Mouse (Mus musculus): ENCODE results near the gene Urgcp.

The Urgcp gene

DNA sequence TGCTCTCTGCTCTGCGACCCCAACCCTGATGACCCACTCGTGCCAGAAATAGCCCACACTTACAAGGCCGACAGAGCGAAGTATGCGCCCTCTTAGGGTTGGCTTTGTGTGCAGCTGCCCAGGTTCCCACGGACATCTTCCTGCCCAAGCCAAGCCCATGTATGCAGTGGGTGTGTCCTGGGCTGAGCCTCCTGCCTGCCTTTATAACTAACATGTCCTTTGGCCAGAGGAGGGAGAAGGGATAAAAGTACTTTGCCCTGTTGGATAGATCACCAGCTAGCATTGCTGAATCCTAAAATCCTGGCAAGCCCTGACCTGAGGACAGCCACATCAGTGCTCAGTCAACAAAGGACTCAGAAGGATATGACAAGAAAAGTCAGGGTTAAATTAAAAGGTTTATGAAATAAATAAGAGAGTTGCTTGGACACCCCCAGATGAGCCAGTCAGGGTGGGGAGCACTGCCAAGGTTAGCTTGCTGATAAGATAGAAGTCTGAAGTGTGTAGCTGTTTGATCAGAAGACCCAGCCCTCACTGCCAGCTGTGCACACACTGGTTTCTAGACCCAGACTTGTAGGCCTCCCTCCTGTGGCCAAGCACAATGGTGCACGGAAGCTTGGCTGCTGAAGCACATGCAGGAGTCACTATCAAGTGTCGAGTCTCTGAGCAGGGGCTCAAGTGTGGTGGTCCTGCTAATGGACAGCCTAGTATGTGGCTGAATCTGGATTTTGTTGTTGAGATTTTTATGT, 20.2 kb upstream of the Urgcp start:
- peak; percentile 36 to 55 for DNase-seq

DNA sequence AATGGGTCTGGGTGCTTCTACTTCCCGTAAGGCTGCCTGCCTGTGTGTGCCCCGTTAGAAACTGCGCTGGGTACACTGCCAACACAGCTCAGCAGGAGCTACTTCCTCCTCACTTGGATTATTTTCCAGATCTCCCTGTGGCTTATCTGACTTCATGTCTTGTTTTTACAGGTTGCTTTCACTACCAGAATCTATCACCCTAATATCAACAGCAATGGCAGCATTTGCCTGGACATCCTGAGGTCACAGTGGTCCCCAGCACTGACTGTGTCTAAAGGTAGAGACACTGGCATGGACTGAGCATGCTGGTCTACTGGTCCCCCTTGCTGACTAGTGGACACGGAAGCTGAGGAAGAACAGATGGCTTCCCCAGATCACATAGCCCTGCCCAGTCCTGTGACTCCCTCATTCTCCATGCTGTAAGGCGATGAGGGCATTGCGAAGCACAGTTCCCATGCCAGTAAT, 17.9 kb upstream of the Urgcp start:
- DNase-seq, result no peak

DNA sequence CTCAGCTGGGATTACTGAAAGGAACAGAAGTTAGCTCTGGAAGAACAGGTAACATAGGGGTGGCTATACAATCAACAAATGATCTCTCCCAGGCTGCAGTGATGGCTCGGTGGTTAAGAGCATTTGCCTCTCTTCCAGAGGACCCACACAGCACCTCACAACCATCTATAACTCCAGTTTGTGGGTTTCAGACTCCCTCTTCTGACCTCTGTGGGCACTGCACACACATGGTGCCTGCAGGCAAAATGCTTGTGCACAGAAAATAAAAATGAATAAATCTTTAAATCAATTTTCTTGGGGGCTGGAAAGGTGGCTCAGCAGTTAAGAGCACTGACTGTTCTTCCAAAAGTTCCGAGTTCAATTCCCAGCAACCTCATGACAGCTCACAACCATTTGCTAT, 16.3 kb upstream of the Urgcp start:
- DNase-seq, result peak in 1 of 2 experiments; percentile 23

DNA sequence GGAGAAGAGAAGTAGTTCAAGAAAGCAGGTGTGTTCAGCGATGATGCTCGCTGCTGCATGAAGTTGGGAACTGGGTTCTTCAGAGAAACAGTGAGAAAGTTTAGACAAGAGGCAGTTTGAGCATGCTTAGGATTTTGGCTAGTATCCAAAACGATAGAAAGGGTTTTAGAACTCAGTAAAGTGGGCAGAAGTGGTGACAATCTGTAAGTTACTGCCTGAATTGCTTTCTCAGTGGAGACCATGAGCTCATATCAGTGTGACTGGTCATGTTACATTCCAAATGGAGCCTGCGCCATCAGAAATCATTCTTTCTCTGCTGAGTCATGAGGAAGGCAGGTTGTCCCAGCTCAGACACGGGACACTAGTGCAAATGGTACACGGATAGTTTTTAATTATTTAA, 3.8 kb upstream of the Urgcp start:
- DNase-seq, result no peak

DNA sequence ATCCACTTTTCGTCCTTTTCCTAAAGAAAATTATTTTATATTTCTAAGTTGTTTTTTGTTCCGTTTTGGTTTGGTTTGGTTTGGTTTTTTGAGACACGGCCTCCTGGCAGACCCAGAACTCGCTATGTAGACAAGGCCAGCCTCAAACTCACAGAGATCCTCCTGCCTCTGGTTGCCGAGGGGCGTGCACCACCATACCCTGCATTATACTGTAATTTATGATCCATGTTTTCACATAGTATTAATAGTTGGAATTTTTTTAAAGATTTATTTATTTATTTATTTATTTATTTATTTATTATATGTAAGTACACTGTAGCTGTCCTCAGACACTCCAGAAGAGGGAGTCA, 432 bp upstream of the Urgcp start:
- no peak for DNase-seq

DNA sequence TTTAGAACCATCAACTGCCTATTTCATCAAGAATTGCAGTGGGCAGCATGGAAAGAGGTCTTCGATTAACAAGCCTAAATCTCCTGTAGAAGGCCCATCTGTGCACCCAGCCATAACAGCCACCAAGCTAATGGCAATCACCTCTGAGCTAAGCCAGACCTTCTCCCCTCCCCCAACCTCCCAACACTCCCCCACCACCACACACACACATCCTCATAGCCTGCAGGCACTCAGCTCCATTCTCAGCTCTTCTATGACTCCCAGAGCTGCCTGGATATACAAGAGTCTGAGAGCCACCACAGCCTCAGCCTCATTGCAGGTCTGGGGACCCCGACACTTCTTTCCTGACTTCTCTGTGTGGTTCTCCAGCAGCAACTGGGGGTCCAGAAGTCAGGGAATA, 8.4 kb downstream of the Urgcp start:
- DNase-seq, result no peak

DNA sequence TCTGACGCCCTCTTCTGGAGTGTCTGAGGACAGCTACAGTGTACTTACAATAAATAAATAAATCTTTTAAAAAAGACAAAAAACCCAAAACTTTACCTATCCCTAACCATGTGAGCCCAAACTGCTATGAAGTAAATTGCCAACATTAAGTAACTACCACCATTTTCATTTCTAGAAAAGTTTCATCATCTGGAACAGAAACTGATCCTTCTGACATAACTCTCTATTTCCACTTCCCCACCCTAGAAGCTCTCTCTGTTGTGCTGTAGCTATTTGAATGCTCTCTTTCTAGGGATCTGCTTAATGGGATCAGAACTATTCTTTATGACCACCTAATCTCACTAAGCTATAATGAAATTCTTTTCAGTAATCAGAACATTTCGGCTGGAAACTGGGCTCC, 17.2 kb downstream of the Urgcp start:
- no peak for DNase-seq

DNA sequence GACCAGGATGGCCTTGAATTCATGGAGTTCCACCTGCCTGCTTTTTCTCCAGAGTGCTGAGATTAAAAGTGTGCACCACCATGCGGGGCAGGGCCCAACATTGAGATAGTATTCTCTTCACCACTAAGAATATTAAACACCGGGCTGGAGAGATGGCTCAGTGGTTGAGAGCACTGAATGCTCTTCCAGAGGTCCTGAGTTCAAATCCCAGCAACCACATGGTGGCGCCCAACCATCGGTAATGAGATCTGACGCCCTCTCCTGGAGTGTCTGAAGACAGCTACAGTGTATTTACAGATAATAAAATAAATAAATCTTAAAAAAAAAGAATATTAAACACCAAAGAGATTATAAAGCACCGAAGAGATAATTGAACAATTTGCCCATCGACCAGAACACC, 20.1 kb downstream of the Urgcp start:
- DNase-seq, result no peak

DNA sequence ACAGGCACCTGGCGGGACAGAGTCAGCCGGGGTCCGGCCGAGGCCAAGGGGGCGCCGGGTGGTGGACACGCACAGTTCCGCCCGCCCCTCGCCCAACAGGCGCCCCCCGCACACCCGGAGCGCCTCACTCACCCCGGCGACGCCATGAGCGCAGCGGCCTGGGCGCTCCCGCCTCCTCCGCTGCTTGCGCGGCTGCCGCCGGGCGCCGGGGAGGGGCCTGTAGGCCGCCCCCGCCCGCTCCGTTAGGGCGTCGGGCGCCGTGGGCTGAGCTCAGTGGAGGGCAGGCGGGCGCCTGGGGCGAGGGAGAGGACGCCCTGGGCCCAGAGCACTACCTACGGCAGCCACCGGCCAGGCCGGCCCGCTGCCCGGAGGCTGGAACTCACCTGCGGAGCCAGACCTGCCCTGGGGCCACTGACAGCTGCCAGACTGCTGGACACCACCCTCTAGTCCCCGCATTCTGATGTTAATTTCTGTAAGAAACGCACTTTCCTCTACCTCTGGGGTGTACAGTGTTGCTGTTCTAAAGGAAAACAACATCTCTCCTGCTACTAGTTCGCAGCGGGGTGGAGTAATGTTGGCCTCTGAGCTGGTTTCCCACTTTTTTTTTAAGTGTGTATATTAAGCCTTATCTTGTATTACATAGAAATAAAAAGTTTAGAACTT, 21.1 kb downstream of the Urgcp start:
- DNase-seq, result peak; percentile 79 to 80

DNA sequence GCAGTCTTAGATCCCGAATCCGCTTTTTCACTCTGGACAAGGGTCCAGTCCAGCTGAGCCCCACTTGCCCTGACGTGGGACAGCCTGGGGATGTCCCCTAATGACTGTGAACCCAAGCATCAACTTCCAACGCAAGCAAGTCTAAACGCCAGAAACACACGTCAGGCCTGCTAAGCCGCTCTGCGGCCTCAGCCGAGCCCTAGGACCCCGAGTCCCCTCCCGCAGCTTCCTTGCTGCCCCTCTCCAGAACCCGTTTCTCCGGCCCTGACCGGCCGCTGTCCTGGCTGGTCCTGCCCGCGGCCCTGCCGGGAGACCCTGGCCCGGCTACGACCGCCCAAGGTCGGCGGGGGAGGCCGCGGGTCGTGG, 21.6 kb downstream of the Urgcp start:
- DNase-seq, result peak in 1 of 2 experiments; percentile 31

DNA sequence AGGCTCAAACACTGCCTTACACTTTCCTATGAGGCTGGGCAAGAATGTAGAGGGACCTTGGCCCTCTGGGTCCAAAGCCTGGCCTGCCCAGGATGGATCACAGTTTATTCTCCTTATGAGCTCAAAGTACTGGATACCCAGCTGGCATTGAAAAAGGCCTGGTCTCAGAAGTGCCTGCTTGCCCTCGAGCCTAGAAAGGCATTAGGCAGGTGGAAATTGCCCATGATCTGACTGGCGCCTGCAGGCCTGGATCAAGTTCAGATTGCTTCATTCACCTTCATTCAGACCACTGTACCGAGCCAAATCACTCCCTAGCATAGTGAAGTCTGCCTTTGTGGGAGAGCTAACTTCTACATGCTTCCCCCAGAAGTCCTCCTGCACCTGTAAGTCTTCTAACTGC, 22.3 kb downstream of the Urgcp start:
- DNase-seq, result peak; percentile 78 to 86

DNA sequence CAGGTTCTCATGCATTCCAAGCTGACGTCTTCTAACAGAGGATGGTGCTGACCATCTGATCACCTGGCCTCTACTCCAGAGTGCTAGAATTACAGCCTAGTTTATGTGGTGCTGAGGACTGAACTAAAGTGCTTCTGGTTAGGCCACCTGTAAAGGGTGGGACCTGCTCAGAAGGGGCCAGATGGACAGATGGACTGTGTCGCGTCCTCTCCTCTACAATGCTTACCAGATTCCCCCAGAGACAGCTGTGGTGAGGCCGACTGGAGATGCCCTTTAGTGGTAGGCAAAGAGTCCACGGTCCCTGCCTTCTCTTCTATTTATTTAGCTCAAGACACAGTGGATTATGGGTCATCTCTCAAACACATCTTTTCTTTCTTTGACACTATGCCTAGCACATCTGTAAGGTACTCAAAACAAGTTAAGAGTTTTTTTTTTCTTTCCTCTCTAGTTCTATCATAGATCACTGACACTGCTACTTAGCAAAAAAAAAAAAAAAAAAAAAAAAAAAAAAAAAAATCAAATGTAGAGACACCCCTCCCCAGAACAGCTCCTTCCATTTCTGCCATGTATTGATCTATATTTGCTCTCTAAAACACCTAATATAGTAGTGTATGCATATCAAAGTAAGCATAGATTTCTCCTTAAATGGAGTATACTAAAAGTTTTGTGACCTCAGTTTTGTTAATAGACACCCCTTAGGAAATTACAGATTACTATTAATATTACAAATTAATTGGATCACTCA, 23.1 kb downstream of the Urgcp start:
- no peak for DNase-seq

DNA sequence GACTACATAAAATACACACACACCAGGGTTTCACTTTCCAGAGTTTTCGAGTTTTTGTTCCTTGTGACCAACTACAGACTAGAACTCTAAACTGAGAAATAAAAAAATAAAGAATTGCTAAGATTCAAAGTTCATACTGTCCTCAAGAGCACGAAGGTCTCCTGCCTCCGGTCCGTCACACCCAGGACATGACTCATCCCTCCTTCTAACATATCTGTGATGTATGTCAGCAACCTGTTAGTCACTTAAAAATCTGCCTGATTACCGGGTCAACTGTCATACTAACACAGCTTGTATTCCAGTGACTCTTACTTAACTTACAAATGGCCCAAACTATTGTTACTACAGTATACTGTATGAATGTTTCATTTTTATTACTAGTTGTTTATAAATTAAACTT, 25.0 kb downstream of the Urgcp start:
- DNase-seq, result no peak

DNA sequence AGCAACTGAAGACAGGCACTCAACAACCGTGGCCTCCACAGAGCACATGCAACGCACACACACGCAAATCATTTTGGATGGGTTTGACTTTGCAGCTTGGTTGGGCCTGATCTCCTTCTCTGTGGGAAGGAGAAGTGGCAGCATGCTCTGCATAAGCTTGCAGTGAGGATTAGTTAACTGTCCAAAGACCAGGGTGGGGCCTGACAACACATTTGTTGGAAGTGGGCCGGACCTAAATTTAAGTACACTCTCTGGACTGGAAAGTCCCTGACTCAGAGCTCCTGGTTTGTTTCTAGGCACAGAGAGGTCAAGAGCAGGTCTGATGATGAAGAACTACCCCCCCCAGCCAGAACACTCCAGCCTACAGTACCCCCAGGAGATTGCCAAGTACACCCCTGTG, 27.9 kb downstream of the Urgcp start:
- no peak for DNase-seq

DNA sequence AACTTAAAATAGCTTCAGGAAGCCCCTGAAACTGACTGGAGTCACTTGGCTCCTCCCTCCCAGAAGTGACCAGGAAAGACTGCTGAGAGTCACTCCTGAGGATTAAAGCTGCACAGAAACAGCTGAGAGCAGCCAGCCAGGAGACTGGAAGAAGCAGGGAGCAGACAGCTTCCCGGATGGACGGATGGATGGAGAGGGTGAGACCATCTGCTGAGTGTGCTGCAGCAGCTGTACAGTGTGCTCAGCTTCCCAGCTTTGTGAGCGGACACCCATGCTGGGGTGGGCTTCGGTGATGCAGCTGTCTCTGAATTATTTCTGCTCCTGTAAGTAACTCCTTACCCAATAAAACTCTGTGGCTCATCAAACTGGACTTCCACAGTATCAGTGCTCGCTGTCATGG, 29.8 kb downstream of the Urgcp start:
- DNase-seq, result no peak

DNA sequence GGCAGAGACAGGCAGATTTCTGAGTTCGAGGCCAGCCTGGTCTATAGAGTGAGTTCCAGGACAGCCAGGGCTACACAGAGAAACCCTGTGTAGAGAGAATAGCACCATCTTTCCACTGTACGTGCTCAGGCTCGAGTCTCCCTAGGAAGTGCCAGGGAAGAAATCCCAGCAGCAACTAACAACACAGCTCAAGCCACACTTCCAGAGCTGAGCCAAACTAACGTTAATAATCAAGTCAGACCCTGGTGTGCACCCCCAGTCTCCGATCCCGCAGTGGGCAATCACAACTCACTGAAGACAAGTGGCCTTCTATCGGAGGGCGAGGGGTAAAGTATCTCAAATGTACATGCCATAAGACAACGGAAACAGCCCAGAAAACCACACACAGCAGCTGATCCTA, 32.6 kb downstream of the Urgcp start:
- DNase-seq, result no peak

DNA sequence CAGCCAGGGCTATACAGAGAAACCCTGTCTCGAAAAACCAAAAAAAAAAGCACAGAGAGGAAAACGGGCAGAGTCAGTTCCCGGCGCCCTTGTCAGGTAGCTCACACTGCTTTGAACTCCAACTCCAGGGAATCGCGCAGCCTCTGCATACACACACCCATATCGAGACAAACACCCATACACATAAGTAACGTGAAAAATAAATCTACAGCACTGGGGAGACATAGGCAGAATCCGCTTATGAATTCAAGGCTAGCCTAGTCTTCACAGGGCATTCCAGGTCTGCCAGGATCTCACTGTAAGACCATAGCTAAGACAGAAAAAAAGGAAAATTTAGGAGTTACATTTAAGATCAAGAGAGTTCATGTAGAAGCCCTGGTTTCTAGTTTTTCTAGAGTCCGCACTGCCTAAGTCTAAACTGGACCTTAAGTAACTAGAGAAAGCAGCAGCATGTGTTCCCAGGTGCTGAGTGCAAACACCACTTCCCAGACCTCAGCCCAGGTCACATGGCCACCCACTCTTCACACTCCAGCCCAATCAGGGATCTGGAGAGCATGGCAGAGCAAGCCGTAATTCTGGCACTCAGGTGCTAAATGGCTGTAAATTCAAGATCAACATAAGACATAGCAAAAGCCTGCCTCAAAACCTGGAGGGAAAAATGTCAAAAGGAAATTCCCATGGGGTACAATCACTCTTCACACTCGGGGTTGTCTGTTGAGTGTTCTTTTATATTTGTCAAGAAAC, 43.4 kb downstream of the Urgcp start:
- no peak for DNase-seq

DNA sequence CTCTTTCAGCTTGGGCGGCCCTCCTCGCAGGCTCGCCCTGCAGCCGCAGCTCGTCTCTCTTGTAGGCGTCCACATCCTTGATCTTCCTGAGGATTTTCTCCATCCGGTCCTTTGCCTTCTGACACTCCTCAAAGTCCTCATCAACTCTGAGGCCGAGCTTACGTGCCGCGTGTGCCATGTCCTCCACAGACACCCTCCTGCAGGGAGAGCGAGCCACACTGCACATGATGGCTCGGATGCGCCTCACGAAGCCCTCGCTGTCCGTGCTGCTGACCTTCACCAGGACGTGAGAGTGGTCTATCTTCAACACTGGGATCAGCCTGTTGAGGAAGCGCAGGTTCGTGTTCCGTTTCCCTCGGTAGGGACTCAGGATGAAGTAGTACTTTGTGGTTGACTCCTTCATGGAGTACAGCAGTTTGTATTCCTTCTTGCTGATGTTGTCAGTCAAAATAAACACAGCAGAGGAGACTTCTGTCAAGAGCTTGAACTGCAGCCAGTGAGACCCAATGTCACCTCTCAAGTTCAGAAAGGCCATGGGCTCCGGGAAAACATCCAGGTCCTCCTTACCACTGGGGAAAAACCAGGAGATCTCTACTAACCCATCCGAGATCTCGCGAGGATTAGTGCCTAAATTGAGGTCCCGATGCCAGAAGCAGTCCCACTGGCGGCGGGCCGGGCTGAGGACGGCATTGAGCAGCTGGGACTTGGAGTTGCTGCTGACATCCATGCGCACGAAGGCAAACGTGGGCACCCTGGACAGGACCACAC, 45.1 kb downstream of the Urgcp start:
- DNase-seq, result no peak

DNA sequence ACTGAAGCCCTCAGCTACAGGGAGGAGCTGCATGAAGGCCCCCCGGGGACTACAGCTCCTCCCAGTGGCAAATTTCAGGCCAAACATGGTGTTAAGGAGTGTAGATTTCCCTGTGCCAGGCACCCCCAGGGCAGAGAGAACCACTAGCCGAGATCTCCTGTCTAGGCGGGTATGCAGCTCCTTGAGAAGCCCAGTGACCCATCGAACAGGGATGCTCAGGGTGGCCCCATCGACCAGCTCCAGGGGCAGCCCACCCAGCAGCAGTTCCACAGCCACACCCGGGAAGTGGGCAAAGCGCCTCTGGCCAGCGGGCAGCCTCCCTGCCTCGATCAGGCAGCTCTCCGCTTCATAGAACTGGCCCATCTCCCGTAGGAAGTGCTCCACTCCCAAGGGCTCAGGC, 45.9 kb downstream of the Urgcp start:
- no peak for DNase-seq

DNA sequence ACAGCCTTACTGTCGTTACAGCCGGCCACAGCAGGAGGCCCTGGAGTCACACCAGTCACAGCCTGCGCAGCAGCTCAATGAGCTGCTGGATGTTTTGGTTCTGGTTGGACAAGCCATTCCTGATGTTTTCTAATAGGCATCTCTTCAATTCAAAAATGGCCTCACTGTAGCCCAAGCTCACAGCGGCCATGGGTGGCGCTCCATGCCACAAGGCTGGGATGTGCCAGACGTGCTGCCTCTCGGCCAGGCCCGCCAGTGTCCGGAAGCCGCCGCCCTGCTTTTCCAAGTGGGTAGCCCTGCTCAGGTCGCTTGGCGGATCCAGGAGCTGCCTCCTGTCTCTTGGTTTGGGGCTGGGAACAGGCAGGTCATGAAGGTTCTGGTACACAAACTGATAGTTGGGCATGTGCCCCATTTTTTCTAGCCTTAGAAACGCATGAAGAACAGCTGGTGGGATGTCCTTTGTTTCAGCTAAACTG, 46.5 kb downstream of the Urgcp start, which contains the start of gene Mrps24:
TSS of gene Mrps24 (minus strand) at position 51 of the 476 bp plus-strand sequence.
- DNase-seq, result no peak

DNA sequence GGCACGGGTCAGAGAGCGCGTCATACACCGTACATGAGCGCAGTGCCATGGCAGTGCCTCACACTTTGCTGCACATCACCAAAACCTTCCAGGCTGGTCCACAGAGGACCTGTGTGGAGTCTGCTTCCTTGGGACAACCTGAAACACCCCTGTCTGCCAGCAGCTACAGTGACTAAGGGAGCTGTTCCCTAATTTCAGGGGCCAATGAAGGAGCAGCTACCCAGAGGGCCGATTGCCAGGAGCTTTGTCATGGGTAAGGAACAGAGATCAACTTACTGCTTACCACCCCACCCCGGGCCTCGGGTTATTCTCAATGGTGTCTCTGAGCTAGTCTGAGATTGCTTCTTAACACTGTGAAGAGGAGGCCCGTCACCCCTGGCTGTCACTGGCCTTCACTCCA, 47.0 kb downstream of the Urgcp start:
- DNase-seq, result no peak

Data from kidney, adult 8-10 months (tissue).